Mouse (Mus musculus): Measurements from ENCODE around the gene Zfp69.

Gene Zfp69

DNA sequence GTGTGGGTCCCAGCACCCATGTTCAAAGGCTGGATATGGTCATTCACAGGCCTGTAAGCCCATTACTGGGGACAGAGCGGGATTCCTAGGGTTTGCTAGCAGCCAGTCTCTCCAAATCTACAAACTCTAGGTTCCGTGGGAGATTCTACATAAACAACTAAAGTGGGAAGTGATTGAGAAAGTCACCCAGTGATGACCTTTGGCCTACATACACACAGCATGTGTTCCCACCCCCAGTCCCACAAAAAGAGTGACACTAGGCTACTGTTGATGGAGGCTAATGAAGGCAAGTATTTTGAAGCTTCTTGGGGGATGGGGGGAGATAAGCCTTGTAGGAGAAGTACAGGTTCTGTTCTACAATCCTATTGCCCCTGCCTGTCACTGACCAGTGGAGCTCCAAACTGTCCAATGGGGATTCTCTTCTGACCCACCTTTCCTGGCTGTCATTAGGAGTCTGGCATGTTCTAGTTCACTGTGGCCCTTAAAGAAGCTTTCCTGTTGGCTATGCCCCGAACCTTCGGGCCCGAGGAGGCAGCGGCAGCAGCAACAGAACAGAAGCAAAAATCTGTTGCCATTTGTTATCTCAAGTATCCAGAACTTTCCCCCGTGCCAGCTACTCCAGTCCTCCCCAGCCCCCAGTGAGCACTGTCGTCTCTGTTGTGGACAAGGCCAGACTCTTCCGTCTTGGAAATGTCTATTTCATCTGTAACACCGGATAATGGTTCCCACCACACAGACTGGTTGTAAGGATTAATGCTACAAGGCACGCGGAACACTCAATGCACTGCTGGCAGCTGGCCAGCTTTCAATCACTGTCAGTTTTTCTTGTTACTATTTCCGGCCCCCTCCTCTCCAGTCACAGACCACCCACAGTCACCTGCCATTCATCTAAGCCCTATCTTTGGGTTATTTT lies 66.0 kb downstream of the Zfp69 start:
- no peak for DNase-seq

DNA sequence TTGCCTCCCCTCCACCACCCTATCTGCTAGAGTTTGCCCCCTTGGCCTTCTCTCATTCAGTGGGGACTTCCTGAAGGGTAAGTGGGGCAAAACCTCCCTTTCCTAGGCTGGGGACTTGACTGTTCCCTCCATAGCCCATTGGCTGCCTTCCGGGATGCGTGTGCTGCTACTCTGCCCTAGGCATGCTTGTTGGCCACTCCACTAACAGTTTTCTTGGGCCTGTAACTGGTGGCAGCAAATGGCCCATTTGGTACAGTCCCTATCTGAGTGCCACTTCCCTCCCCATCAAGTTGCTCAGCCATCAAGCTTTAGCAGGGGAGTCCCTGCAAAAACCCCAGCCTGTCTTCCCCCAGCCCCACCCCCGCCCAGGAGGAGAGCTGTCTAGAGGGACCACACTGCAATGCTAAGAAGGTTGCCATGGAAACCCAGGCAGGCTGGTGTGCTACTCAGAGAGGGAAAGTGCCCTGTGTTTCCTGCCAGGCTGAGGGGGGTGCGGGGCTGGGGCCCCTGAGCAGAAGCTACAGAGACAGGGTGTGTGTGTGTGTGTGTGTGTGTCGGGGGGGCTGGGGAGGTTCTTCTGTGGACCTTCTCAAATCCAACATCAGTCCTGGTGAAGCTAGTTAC lies 69.4 kb downstream of the Zfp69 start:
- DNase-seq, result peak; percentile 56

DNA sequence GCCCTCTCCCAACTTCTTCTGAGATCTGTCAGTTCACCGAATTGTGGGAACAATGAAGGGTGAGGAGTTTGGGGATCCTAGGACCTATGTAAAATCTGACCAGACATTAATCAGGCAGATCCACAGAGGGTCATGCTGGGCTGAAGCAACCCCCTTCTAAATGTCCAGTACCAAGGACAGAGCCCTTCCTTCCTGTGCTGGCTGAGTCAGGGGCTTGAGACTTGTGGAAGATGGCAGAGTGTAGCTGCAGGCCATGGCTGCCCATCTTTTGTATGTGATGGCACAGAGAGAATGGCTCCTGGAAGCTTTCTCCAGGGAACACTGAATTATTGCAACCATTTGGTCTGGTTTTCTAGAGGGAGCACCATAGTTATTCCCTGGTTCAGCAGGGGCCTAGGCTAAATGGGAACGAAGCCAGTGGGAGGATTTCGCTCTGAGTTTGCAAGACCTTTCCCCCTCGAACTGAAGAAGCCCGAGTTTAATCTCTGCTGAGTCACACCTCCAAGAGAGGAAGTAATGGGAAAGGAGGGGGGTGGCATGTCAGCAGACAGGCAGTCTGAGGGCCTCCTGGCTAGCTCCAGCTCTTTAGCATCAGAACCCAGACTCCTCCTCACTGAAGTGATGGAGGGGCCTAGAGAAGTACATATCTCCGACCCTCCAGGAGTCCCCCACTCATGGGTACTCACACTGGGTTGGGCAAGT lies 70.6 kb downstream of the Zfp69 start:
- DNase-seq, result no peak

Measured in thymus, postnatal 25 days (tissue).